Mouse (Mus musculus) lung, embryonic 15.5 days (tissue): ENCODE measurements around the gene Cgnl1. TPM values are rescaled to one million over a fixed set of nuclear protein-coding genes. Genes with fewer than 3 reads are reported as not detected.

Source experiments
- ATAC-seq: fragments of 200-750 bp; cut with Nextera tagmentation; 2 replicates; pipeline ENCODE4 v1.8.0; 2017; ENCODE audit warnings: moderate number of reproducible peaks, borderline replicate concordance; ENCODE audit not compliant: low FRiP score, low TSS enrichment; ENCODE audit errors: extremely low read depth
- H3K27ac ChIP-seq: fragments of 300-500 bp; sonication (generic); 2 replicates; pipeline ENCODE4 v1.5.1; 2015; ENCODE audit warnings: moderate library complexity, mild to moderate bottlenecking, inconsistent platforms
- H3K27me3 ChIP-seq: fragments of 300-500 bp; sonication (generic); 2 replicates; pipeline ENCODE4 v1.6.1; 2015; ENCODE audit warnings: inconsistent platforms
- H3K36me3 ChIP-seq: fragments of 300-500 bp; sonication (generic); 2 replicates; pipeline ENCODE4 v1.6.1; 2015; ENCODE audit warnings: inconsistent platforms
- H3K4me1 ChIP-seq: fragments of 300-500 bp; sonication (generic); 2 replicates; pipeline ENCODE4 v1.6.1; 2015; ENCODE audit warnings: inconsistent platforms
- H3K4me2 ChIP-seq: fragments of 300-500 bp; sonication (generic); 2 replicates; pipeline ENCODE4 v1.6.1; 2015; ENCODE audit warnings: inconsistent platforms, mild to moderate bottlenecking, moderate library complexity
- H3K4me3 ChIP-seq: fragments of 300-500 bp; sonication (generic); 2 replicates; pipeline ENCODE4 v1.5.1; 2015; ENCODE audit warnings: mild to moderate bottlenecking, inconsistent platforms
- H3K9ac ChIP-seq: fragments of 300-500 bp; sonication (generic); 2 replicates; pipeline ENCODE4 v1.6.1; 2015; ENCODE audit warnings: inconsistent platforms
- H3K9me3 ChIP-seq: fragments of 300-500 bp; sonication (generic); 2 replicates; pipeline ENCODE4 v1.6.1; 2016; ENCODE audit warnings: inconsistent platforms
- WGBS: fragments of 180-500 bp; shearing (Covaris S2); methylation state at CpG from one replicate; pipeline ENCODE4 v1.1.7; 2015; 5-methylcytosine and 5-hydroxymethylcytosine counted together
- polyA plus RNA-seq: library from polyadenylated mRNA; unstranded; fragments of >200 nt; fragmentation: Nextera tagmentation; extraction: Ambion mirVana; gene quantifications from 2 replicates; pipeline ENCODE4 v1.2.1, GENCODE M21; 2015

The Cgnl1 gene
- polyA plus RNA-seq, 1 experiment from 2014 or later, result 20.2 TPM

GRCm38 (mm10) chr9:71589771-71590170 lies 181.6 kb downstream of the Cgnl1 start:
- Histone ChIP-seq H3K4me3 (peak overlapping the region; percentile 58; the same call in 1 of the 2 replicates), H3K4me1 (peaks cover 23% of the 10 kb centered on the region), H3K9ac (no peak overlapping the region), H3K27ac (0 out of 2 replicates have a peak overlapping the region, but pooled peaks have one; percentile 16), H3K4me2 (peak overlapping the region; percentile 82), H3K9me3 (no peaks in the 10 kb centered on the region), H3K36me3 (no peaks in the 10 kb centered on the region), H3K27me3 (no peaks in the 10 kb centered on the region)
- WGBS, result 41% methylated on average over 7 of the region's 7 CpGs
- no peak for ATAC-seq

- peak overlapping the region; percentile 82 for H3K4me2 ChIP-seq
- no peak overlapping the region for H3K4me3 ChIP-seq
- ATAC-seq, result no peak
- peak overlapping the region; percentile 55; the same call in 1 of the 2 replicates for H3K27ac ChIP-seq
- peaks cover 23% of the 10 kb centered on the region for H3K4me1 ChIP-seq
- WGBS, result 46% methylated on average over 2 of the region's 2 CpGs
- no peaks in the 10 kb centered on the region for H3K27me3 ChIP-seq
- no peaks in the 10 kb centered on the region for H3K9me3 ChIP-seq
- no peak overlapping the region for H3K9ac ChIP-seq
- no peaks in the 10 kb centered on the region for H3K36me3 ChIP-seq
Measured at GRCm38 (mm10) chr9:71588930-71589592, 182.3 kb downstream of the Cgnl1 start.

GRCm38 (mm10) chr9:71586408-71586807 lies 185.0 kb downstream of the Cgnl1 start:
- Histone ChIP-seq H3K4me2 (no peak overlapping the region), H3K27ac (no peak overlapping the region), H3K27me3 (no peaks in the 10 kb centered on the region), H3K4me3 (no peak overlapping the region), H3K9me3 (no peaks in the 10 kb centered on the region), H3K4me1 (peaks cover 8% of the 10 kb centered on the region; the same call in 1 of the 2 replicates), H3K36me3 (no peaks in the 10 kb centered on the region), H3K9ac (no peak overlapping the region)
- WGBS, result 36% methylated on average over 3 of the region's 3 CpGs
- ATAC-seq, result no peak

GRCm38 (mm10) chr9:71582771-71583170 lies 188.6 kb downstream of the Cgnl1 start:
- no peak overlapping the region for H3K4me2 ChIP-seq
- peaks cover 15% of the 10 kb centered on the region; the same call in 1 of the 2 replicates for H3K4me1 ChIP-seq
- no peak for ATAC-seq
- H3K9me3 ChIP-seq, result no peaks in the 10 kb centered on the region
- no peak overlapping the region for H3K27ac ChIP-seq
- no peaks in the 10 kb centered on the region for H3K36me3 ChIP-seq
- H3K4me3 ChIP-seq, result no peak overlapping the region
- 76% methylated on average over 1 of the region's 1 CpGs for WGBS
- H3K9ac ChIP-seq, result no peak overlapping the region
- no peaks in the 10 kb centered on the region for H3K27me3 ChIP-seq

GRCm38 (mm10) chr9:71578896-71579564 lies 192.4 kb downstream of the Cgnl1 start:
- peak overlapping the region; percentile 49 for H3K27ac ChIP-seq
- peaks cover 6% of the 10 kb centered on the region; the same call in 1 of the 2 replicates for H3K4me1 ChIP-seq
- no peak overlapping the region for H3K9ac ChIP-seq
- H3K4me2 ChIP-seq, result no peak overlapping the region
- no peaks in the 10 kb centered on the region for H3K9me3 ChIP-seq
- 53% methylated on average over 7 of the region's 7 CpGs for WGBS
- H3K36me3 ChIP-seq, result no peaks in the 10 kb centered on the region
- ATAC-seq, result no peak
- no peak overlapping the region for H3K4me3 ChIP-seq
- H3K27me3 ChIP-seq, result no peaks in the 10 kb centered on the region

Other genes with a start within 250 kb of the Cgnl1 start
- gene Myzap, start 179.2 kb downstream of the Cgnl1 start, polyA plus RNA-seq, result 50.8 and 56.7 TPM in 2 replicates